Mouse (Mus musculus) retina, adult 2 months (tissue): ENCODE results near the gene Ifit1bl2.
"Not testable (repeated sequence)": the region's sequence is repeated elsewhere in the genome, so short reads cannot be mapped to it uniquely, and the experiment has no call there.

Experiments used
- DNase-seq: peaks from one replicate; pipeline ENCODE4 v3.0.0-alpha.2; 2012; ENCODE audit warnings: low read depth, low spot score

Gene Ifit1bl2

GRCm38 (mm10) chr19:34640623-34641022 is at the start of gene Ifit1bl2, which contains the start of gene Ifit1:
TSS of gene Ifit1bl2 (minus strand) at chr19:34640743.
TSS of gene Ifit1 (plus strand) at chr19:34640871.
- no peak for DNase-seq

GRCm38 (mm10) chr19:34685530-34685929 is 45.0 kb upstream of the Ifit1bl2 start:
- no peak for DNase-seq

GRCm38 (mm10) chr19:34684857-34685256 is 44.3 kb upstream of the Ifit1bl2 start:
- peak; percentile 4 for DNase-seq

DNA sequence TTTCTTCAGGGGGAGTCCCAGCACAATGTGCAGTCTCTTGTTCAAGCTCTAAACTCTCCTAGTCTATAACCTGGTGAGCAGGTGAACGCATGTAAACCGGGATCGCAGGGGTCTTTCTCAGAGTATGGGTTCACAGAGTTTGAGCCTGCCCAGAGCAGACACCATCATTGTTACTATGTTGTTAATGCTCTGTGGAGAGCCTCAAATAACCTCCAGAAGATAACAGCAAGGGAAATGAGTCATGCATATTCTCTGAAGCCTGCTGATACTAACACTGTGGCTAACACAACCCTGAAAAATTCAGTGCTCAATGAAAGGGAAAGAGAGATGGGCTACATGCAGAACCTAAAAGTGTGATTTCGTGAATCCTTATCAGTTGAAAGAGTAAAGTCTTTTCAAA is 37.9 kb upstream of the Ifit1bl2 start:
- no peak for DNase-seq

GRCm38 (mm10) chr19:34673476-34673875 is 32.9 kb upstream of the Ifit1bl2 start:
- no peak for DNase-seq

DNA sequence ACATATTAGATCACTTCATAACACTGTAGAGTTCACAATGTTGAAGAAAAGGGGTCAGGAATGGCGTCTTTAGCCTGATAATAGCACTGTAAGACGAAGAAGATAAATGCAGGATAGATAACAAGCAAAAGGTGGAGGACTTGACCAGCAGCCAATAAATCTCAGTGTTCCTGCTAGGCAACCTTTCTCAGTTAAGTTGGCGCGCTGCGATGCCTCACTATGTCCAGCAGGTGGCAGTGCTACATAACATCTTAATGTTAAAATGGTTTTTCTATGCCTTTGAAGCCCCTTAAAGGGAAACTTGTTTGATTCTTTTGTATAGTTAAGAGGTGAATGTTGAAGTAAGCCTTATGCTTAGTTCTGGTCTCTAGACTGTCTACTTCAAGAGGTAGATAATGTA is 25.6 kb upstream of the Ifit1bl2 start:
- peak; percentile 15 for DNase-seq

- DNase-seq: no peak
These were observed 22.2 kb upstream of the Ifit1bl2 start for GRCm38 (mm10) chr19:34662740-34663139.

DNA sequence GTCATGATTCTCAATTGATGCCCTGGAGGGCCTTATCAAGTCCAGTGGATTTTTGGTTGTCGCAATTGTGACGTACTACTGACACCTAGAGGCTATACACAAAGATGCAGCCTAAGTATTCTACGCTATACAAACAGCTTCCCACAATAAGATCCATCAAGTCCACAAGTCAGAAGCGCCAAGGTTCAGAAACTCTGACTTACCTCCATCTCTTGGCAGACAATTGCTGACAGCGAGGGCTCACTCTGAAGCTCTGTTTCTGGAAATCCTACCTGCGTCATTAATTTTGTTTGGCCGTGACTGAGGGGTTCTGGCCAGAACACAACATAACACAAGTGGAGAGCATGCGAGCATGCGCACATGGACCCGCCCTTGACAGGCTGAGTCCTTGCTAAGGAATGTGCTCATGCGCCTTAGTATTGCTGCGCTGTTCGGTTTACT is 21.5 kb upstream of the Ifit1bl2 start:
- DNase-seq: peak; percentile 40

GRCm38 (mm10) chr19:34656511-34657298 is 16.2 kb upstream of the Ifit1bl2 start:
- DNase-seq: no peak

- DNase-seq: no peak
These were observed 14.8 kb upstream of the Ifit1bl2 start for GRCm38 (mm10) chr19:34655227-34655805.

GRCm38 (mm10) chr19:34650997-34651396 is 10.5 kb upstream of the Ifit1bl2 start:
- DNase-seq: no peak

DNA sequence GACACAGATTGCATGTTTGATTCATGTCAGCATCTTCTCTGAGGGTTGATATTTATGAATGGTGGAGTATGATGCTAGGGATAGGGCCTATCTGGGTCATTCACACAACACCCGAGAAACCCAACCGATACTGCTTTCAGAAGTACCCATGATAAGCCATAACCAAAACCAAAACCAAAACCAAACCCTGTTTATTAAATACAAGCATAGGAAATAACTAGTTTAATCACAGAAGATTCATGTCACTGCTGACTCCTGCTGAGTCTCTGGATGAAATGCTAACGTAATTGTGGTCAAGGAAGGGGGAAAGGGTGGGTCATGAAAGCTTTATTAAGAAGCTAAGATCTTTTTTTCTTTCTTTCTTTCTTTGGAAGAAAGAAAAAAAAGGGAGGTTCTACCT is 9.7 kb upstream of the Ifit1bl2 start:
- no peak for DNase-seq

GRCm38 (mm10) chr19:34647630-34648029 is 7.1 kb upstream of the Ifit1bl2 start:
- not testable (repeated sequence) for DNase-seq

GRCm38 (mm10) chr19:34642616-34643015 is 2.1 kb upstream of the Ifit1bl2 start:
- DNase-seq: no peak

- peak; percentile 23 for DNase-seq
These were observed 3.5 kb downstream of the Ifit1bl2 start for GRCm38 (mm10) chr19:34636933-34637557.

GRCm38 (mm10) chr19:34633484-34633883 is 7.1 kb downstream of the Ifit1bl2 start:
- no peak for DNase-seq

GRCm38 (mm10) chr19:34631487-34631886 is 9.1 kb downstream of the Ifit1bl2 start:
- no peak for DNase-seq

- no peak for DNase-seq
These were observed 13.0 kb downstream of the Ifit1bl2 start for GRCm38 (mm10) chr19:34627496-34627895.

DNA sequence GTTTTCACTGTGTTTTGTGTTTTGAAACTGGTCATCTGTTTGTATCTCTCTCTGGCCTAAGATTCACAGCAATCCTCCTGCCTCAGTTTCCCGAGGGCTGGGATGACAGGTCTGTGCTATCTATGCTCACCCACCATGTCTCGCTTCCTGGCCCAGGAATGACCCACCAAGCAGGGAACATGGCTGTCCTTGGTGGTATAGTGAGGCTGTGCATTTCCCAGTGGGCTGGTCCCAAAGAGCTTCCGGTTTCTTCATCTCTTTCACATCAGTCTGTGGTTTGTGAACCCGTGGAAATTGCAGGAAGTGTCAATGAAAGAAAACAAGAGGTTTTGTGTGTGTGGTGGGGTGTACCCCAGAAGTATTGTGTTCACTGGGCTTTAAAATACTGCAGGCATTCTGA is 15.9 kb downstream of the Ifit1bl2 start:
- no peak for DNase-seq

DNA sequence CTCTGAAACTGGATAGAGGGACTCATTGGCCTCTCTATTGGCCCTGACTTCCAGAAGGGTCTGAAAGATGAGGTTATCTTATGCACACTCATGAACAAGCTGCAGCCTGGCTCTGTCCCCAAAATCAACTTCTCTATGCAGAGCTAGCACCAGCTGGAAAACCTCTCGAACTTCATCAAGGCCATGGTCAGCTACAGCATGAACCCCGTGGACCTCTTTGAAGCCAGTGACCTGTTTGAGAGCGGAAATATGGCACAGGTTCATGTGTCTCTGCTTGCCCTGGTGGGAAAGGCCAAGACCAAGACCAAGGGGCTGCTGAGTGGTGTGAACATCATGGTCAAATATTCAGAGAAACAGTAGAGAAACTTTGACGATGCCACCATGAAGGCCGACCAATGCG is 16.8 kb downstream of the Ifit1bl2 start:
- DNase-seq: no peak

DNA sequence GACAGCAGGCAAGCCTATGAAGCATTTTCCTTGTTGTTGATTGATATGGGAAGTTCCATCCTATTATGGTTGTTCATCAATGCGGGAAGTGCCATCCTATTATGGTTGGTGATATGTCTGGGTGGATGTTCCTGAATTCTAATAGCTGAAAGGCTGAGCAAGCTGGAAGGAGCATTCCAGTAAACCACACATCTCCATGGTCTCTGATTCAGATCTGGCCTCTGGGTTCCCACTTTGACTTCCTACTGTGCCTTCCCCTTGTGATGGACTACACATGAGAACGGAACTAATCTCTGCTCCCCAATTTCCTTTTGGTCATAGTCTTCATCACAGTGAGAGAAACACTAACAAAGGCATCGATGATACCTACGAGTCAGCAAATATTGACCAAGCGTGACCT is 19.7 kb downstream of the Ifit1bl2 start:
- no peak for DNase-seq

GRCm38 (mm10) chr19:34612243-34613001 is 28.1 kb downstream of the Ifit1bl2 start:
- DNase-seq: not testable (repeated sequence)
